Mouse (Mus musculus) left cerebral cortex, adult 2 months (tissue): ENCODE results near the gene Pard3b. TPM values are rescaled to one million over a fixed set of nuclear protein-coding genes. Genes with fewer than 3 reads are reported as not detected.

Experiments used
- DNase-seq, 2 experiments: peaks; one replicate each; pipeline ENCODE4 v3.0.0; 2021 to 2022; ENCODE audit warnings: low spot score in 2 of 2, mixed read lengths in 1 of 2; ENCODE audit errors: extremely low spot score in 1 of 2
- H3K27ac ChIP-seq: fragments of 200-600 bp; 2 replicates; pipeline ENCODE4 v1.8.1; 2022
- H3K4me3 ChIP-seq: fragments of 200-600 bp; 2 replicates; pipeline ENCODE4 v1.8.1; 2022
- CTCF ChIP-seq: fragments of 200-600 bp; IDR thresholded peaks from 2 replicates; pipeline ENCODE4 v1.8.1; 2022; ENCODE audit warnings: antibody characterized with exemption, mild to moderate bottlenecking, moderate library complexity
- intact Hi-C: fragments of 180-260 bp; cut with DNase I; formaldehyde crosslinking; loops from one replicate; pipeline ENCODE4 v1.15.1; 2025
- total RNA-seq, 2 experiments: library from RNA; stranded (reverse); gene quantifications; 2 replicates each; pipeline ENCODE4 v1.2.3; 2021

Pard3b gene
- total RNA-seq, 2 experiments from 2014 or later, result 4.0 to 5.1 TPM

GRCm38 (mm10) chr1:62053167-62053638, 414.6 kb downstream of the Pard3b start:
- no peak for DNase-seq
- TF ChIP-seq CTCF, result no peak
- H3K27ac ChIP-seq, result no peak overlapping the region
- intact Hi-C loops, result no loop called here
- H3K4me3 ChIP-seq, result no peak overlapping the region

- intact Hi-C loops, result no loop called here
- no peak for DNase-seq
Observed at GRCm38 (mm10) chr1:62055280-62055679, 416.7 kb downstream of the Pard3b start.

GRCm38 (mm10) chr1:62070617-62071016, 432.0 kb downstream of the Pard3b start:
- no peak for TF ChIP-seq CTCF
- no peak overlapping the region for H3K4me3 ChIP-seq
- H3K27ac ChIP-seq, result no peak overlapping the region
- intact Hi-C loops, result no loop called here
- no peak for DNase-seq

More at GRCm38 (mm10) chr1:62055280-62055679, 416.7 kb downstream of the Pard3b start:
- TF ChIP-seq CTCF, result no peak
- Histone ChIP-seq H3K4me3 (no peak overlapping the region), H3K27ac (no peak overlapping the region)

DNA sequence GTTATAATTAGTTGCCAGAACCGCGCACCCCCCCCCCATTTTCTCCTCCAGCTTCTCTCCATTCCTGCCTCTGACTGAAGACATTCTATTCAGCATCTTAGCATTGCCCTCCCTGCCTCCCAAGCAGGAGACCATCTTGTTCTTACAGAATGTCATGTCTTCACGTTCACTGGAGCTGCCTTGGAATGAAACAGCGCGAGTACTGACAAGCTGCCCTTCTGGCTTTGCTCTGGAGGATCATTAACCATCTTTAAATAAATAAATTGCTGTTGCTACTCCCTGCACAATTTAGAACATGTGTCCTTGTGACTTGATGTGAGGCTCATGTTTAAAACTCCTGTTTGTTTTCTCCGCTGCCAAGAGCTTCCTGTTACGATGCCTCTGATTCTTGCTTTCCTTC, 432.5 kb downstream of the Pard3b start:
- no peak overlapping the region for H3K4me3 ChIP-seq
- H3K27ac ChIP-seq, result no peak overlapping the region
- intact Hi-C loops, result no loop called here
- no peak for DNase-seq
- no peak for TF ChIP-seq CTCF

DNA sequence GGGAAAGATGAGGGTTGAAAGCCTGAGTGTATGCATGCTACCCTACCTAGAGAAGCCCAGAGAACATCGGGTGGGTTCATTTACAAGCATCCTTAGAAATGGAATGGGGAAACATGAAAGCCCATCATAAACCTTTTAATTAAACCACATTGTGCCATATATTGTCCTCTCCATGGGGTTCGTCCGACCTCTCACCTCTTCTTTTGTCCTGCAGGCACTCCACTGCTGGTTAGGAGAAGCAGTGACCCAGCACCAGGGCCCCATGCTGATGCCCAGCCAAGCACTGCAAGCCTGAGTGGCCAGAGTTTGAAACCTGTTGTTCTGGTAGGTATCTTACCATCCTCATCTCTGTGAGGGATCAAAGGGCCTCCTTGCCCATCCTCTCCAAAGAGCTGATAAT, 437.5 kb downstream of the Pard3b start:
- no peak for DNase-seq
- Histone ChIP-seq H3K4me3 (no peak overlapping the region), H3K27ac (no peak overlapping the region)
- intact Hi-C loops, result no loop called here
- TF ChIP-seq CTCF, result no peak

- no peak for DNase-seq
- TF ChIP-seq CTCF, result no peak
- no peak overlapping the region for H3K27ac ChIP-seq
- no peak overlapping the region for H3K4me3 ChIP-seq
- intact Hi-C loops, result no loop called here
Observed at GRCm38 (mm10) chr1:62081129-62081528, 442.5 kb downstream of the Pard3b start.

GRCm38 (mm10) chr1:62085995-62086394, 447.4 kb downstream of the Pard3b start:
- no peak overlapping the region for H3K4me3 ChIP-seq
- no peak for DNase-seq
- TF ChIP-seq CTCF, result no peak
- H3K27ac ChIP-seq, result no peak overlapping the region
- intact Hi-C loops, result no loop called here

- no peak overlapping the region for H3K27ac ChIP-seq
- no peak for DNase-seq
- no peak for TF ChIP-seq CTCF
- H3K4me3 ChIP-seq, result no peak overlapping the region
- intact Hi-C loops, result no loop called here
Observed at GRCm38 (mm10) chr1:62087464-62087863, 448.8 kb downstream of the Pard3b start.

- no peak for DNase-seq
Observed at GRCm38 (mm10) chr1:62094885-62095284, 456.3 kb downstream of the Pard3b start.

GRCm38 (mm10) chr1:62122426-62122825, 483.8 kb downstream of the Pard3b start:
- intact Hi-C loops, result no loop called here
- DNase-seq, result no peak
- Histone ChIP-seq H3K27ac (no peak overlapping the region), H3K4me3 (no peak overlapping the region)
- no peak for TF ChIP-seq CTCF

More at GRCm38 (mm10) chr1:62094885-62095284, 456.3 kb downstream of the Pard3b start:
- no peak for TF ChIP-seq CTCF
- Histone ChIP-seq H3K4me3 (no peak overlapping the region), H3K27ac (no peak overlapping the region)
- intact Hi-C loops, result no loop called here

GRCm38 (mm10) chr1:62129186-62129585, 490.6 kb downstream of the Pard3b start:
- no peak overlapping the region for H3K4me3 ChIP-seq
- intact Hi-C loops, result no loop called here
- no peak overlapping the region for H3K27ac ChIP-seq
- DNase-seq, result no peak
- no peak for TF ChIP-seq CTCF

GRCm38 (mm10) chr1:62148134-62148533, 509.5 kb downstream of the Pard3b start:
- no peak for DNase-seq
- Histone ChIP-seq H3K4me3 (no peak overlapping the region), H3K27ac (no peak overlapping the region)
- intact Hi-C loops, result loop anchor here (10.0 kb wide), 1 partner anchor 537 kb away; no protein-coding TSS in a partner anchor
- TF ChIP-seq CTCF, result no peak

DNA sequence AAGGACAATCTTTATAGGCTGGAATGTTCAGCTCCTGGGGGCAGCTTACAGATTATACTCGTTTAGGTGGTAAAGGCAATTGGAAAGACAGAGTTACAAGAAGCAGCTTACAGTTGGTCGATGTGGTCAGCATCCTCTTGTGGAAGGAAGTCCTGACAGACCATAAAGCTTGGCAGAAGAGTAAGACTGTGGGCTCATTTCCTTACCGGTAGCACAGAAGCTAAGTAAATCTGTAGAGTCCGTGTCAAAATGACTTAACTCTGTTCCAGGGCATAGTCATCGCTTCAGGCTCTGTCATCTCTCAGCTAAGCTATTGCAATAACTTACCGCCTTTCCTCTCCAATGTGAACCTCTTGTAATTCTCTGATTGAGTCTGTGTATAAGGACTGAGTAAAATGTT, 510.2 kb downstream of the Pard3b start:
- DNase-seq, result no peak
- intact Hi-C loops, result loop anchor here (10.0 kb wide), 1 partner anchor 536 kb away; no protein-coding TSS in a partner anchor
- no peak for TF ChIP-seq CTCF
- Histone ChIP-seq H3K4me3 (no peak overlapping the region), H3K27ac (no peak overlapping the region)
